Mouse (Mus musculus) telencephalon, adult 2 months (tissue): ENCODE measurements around the gene March2.

Experiments
- DNase-seq: peaks from one replicate; pipeline ENCODE4 v3.0.0-alpha.2; 2011; ENCODE audit warnings: low read depth, low spot score

Gene March2

DNA sequence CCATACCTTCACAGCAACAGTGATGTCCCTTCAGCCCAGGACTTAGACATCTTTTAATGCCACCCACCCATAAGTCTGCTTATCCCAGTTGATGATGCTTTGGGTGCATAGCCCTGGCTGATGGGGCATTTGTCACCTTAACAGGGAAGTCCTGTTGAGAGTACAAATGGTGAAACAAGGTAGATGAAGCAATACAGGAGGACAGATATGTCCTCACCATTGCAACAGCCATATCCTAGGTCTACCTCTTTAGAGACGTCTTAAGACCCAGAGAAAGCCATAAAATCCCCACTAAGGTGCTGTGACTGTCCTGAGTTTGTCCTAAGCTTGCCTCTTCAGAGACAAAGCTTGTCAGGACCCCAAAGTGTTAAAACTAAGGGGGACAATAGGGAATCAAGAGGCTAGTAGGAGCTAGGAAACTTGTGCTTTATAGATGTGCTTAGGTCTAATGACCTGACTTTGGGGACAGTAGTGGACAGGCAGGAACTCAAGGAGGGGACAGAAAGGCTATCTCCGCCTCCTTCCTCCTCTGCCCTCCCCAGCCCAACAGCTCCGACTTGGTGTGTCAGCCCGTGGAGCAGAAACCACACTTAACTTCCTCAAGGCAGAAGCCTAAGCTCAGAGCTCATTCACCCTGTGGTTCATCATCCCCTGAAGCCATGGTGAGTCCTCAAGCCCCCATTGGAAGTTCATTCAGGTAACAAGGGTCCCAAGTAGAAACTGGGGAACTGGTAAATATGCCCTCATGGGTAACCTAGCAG, 80.8 kb downstream of the March2 start, which contains the start of gene Pram1:
Gene Pram1 (plus strand): TSS at position 541 of the 761 bp plus-strand sequence.
- DNase-seq, result no peak

DNA sequence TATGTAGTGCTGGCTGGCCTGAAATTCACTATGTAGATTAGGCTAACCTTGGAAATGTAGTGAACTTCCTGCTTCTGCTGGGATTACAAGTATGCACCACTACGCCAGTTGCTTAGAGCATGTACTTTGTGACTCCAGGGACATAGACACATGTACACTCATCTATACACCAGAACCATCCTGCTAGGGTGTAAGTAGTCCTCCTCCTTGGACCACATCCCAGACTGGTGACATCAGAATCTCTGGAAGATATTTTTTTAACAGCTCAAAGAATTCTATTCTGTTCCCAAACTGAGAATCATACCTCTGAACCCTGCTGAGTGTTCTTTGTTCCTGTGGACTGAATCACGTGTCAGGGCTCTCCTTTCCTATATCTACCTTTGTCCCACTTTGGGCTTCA, 81.4 kb downstream of the March2 start:
- peak; percentile 72 for DNase-seq
